Mouse (Mus musculus): ENCODE measurements around the gene Nanog.
"Not testable (repeated sequence)": the region's sequence is repeated elsewhere in the genome, so short reads cannot be mapped to it uniquely, and the experiment has no call there.

The Nanog gene

GRCm38 (mm10) chr6:122707036-122707800, at the start of gene Nanog:
TSS of gene Nanog (plus strand) at chr6:122707489.
- DNase-seq (ENCODE audit: low spot score) = no peak

- no peak for DNase-seq (ENCODE audit: low spot score)
Observed at GRCm38 (mm10) chr6:122657630-122658029, 49.7 kb upstream of the Nanog start.

GRCm38 (mm10) chr6:122659567-122659966, 47.7 kb upstream of the Nanog start:
- peak; percentile 71 for DNase-seq (ENCODE audit: low spot score)

- peak; percentile 79 for DNase-seq (ENCODE audit: low spot score)
Observed at GRCm38 (mm10) chr6:122660601-122661379, 46.5 kb upstream of the Nanog start.

- DNase-seq (ENCODE audit: low spot score) = no peak
Observed at GRCm38 (mm10) chr6:122662551-122663264, 44.6 kb upstream of the Nanog start.

- no peak for DNase-seq (ENCODE audit: low spot score)
Observed at GRCm38 (mm10) chr6:122663596-122664206, 43.6 kb upstream of the Nanog start.

GRCm38 (mm10) chr6:122665866-122666265, 41.4 kb upstream of the Nanog start:
- no peak for DNase-seq (ENCODE audit: low spot score)

- DNase-seq (ENCODE audit: low spot score) = no peak
Observed at GRCm38 (mm10) chr6:122667715-122668114, 39.6 kb upstream of the Nanog start.

GRCm38 (mm10) chr6:122668823-122669222, 38.5 kb upstream of the Nanog start:
- no peak for DNase-seq (ENCODE audit: low spot score)

GRCm38 (mm10) chr6:122669406-122670200, 37.7 kb upstream of the Nanog start:
- DNase-seq (ENCODE audit: low spot score) = peak; percentile 96

- no peak for DNase-seq (ENCODE audit: low spot score)
Observed at GRCm38 (mm10) chr6:122670201-122670551, 37.1 kb upstream of the Nanog start.

GRCm38 (mm10) chr6:122670841-122671240, 36.4 kb upstream of the Nanog start:
- DNase-seq (ENCODE audit: low spot score) = peak; percentile 54

- DNase-seq (ENCODE audit: low spot score) = no peak
Observed at GRCm38 (mm10) chr6:122672746-122673145, 34.5 kb upstream of the Nanog start.

- peak; percentile 45 for DNase-seq (ENCODE audit: low spot score)
Observed at GRCm38 (mm10) chr6:122682646-122683045, 24.6 kb upstream of the Nanog start.

GRCm38 (mm10) chr6:122686709-122687108, 20.6 kb upstream of the Nanog start:
- DNase-seq (ENCODE audit: low spot score) = no peak

- no peak for DNase-seq (ENCODE audit: low spot score)
Observed at GRCm38 (mm10) chr6:122689411-122690055, 17.8 kb upstream of the Nanog start.

GRCm38 (mm10) chr6:122690082-122690481, 17.2 kb upstream of the Nanog start:
- DNase-seq (ENCODE audit: low spot score) = no peak

- no peak for DNase-seq (ENCODE audit: low spot score)
Observed at GRCm38 (mm10) chr6:122695398-122695797, 11.9 kb upstream of the Nanog start.

- not testable (repeated sequence) for DNase-seq (ENCODE audit: low spot score)
Observed at GRCm38 (mm10) chr6:122699628-122700027, 7.7 kb upstream of the Nanog start.

- DNase-seq (ENCODE audit: low spot score) = no peak
Observed at GRCm38 (mm10) chr6:122701816-122702215, 5.5 kb upstream of the Nanog start.

All from adipocyte (in vitro differentiated cells).